Mouse (Mus musculus) bone marrow, adult 2 months (tissue): Measurements from ENCODE around the gene Tacc2.

Experiments
- CTCF ChIP-seq: fragments of 200-500 bp; IDR thresholded peaks from 2 replicates; pipeline ENCODE4 v1.5.1; 2011; ENCODE audit warnings: low read length, control low read depth; ENCODE audit not compliant: control insufficient read depth, insufficient read depth
- POLR2A ChIP-seq: fragments of 200-500 bp; IDR thresholded peaks from 2 replicates; pipeline ENCODE4 v1.6.1; 2011; ENCODE audit warnings: low read depth, mild to moderate bottlenecking, control low read depth, low read length, borderline replicate concordance; ENCODE audit not compliant: control insufficient read depth

- no peak for TF ChIP-seq CTCF
- TF ChIP-seq POLR2A, result no peak
These were observed 86.8 kb downstream of the Tacc2 start for GRCm38 (mm10) chr7:130664037-130664436.
